Mouse (Mus musculus): ENCODE results near the gene Lrrc4c.

GRCm38 (mm10) chr2:96876062-96876461, 558.1 kb downstream of the Lrrc4c start:
- TF ChIP-seq POLR2A (IDR thresholded peaks at IDR 0.05; ENCODE audit: extremely low read depth, insufficient read depth, low read length) (no peak), CTCF (IDR thresholded peaks at IDR 0.05; ENCODE audit: extremely low read depth, insufficient read depth, low read length) (no peak)
